Mouse (Mus musculus) kidney, adult 2 months (tissue): ENCODE results near the gene Baz2a.

Experiments used
- CTCF ChIP-seq: fragments of 200-500 bp; conservative IDR thresholded peaks from 2 replicates; pipeline ENCODE4 v1.5.1; 2011; ENCODE audit warnings: low read depth, mild to moderate bottlenecking, control low read depth, low read length, moderate library complexity, mixed read lengths; ENCODE audit not compliant: insufficient read depth, insufficient read length
- POLR2A ChIP-seq: fragments of 200-500 bp; IDR thresholded peaks from one replicate; pipeline ENCODE4 v1.6.1; 2011; ENCODE audit warnings: low read depth, low read length, control low read depth

- TF ChIP-seq CTCF (no peak), POLR2A (no peak)
These were observed 42.4 kb downstream of the Baz2a start for GRCm38 (mm10) chr10:128133650-128134332.
